Mouse (Mus musculus): Measurements from ENCODE around the gene Scd2. TPM values are rescaled to one million over a fixed set of nuclear protein-coding genes. Genes with fewer than 3 reads are reported as not detected.
A peak's percentile ranks its signal among the peaks of the same experiment; 100 is the strongest.
"Not testable (repeated sequence)": the region's sequence is repeated elsewhere in the genome, so short reads cannot be mapped to it uniquely, and the experiment has no call there.

Scd2 gene
- 10 to 100 TPM; 55.2 to 56.7 TPM for total RNA-seq (2021)
- long read RNA-seq, experiment 1, full-length matches to known transcripts: 51 of 70 reads
- long read RNA-seq, experiment 1, partial matches to known transcripts: 9 of 70 reads
- long read RNA-seq, experiment 1, other reads (novel, unspliced or antisense): 10 of 70 reads
- long read RNA-seq, experiment 2, full-length matches to known transcripts: 42 of 54 reads
- long read RNA-seq, experiment 2, partial matches to known transcripts: 4 of 54 reads
- long read RNA-seq, experiment 2, other reads (novel, unspliced or antisense): 8 of 54 reads

- DNase-seq: no peak
Observed at GRCm38 (mm10) chr19:44292941-44293768, at the start of gene Scd2. Gene Scd2 (plus strand): TSS chr19:44293674.

DNA sequence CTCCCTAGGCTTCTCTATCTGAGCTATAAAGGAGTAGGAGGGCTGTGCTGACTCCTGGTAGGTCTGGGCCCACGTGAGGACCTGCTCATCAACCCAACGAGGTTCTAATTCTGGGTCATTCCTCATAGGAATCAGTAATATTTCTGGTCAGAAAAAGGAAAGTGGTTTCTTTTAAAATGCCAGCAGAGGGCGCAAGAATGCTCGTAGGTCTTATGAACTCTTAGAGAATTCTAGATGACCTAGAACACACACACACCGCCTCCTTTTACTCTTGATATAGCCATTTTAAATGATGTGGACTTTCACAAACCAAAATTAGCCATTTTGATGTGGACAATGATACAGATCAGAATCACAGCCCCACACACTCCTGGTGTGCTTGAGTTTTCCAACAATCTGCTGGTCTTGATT, 47.7 kb upstream of the Scd2 start:
- DNase-seq: peak; percentile 34

GRCm38 (mm10) chr19:44246341-44246911, 47.0 kb upstream of the Scd2 start:
- DNase-seq: no peak

GRCm38 (mm10) chr19:44247281-44248080, 46.0 kb upstream of the Scd2 start:
- no peak for DNase-seq

- DNase-seq: peak; percentile 91
Observed at GRCm38 (mm10) chr19:44248081-44248853, 45.2 kb upstream of the Scd2 start.

DNA sequence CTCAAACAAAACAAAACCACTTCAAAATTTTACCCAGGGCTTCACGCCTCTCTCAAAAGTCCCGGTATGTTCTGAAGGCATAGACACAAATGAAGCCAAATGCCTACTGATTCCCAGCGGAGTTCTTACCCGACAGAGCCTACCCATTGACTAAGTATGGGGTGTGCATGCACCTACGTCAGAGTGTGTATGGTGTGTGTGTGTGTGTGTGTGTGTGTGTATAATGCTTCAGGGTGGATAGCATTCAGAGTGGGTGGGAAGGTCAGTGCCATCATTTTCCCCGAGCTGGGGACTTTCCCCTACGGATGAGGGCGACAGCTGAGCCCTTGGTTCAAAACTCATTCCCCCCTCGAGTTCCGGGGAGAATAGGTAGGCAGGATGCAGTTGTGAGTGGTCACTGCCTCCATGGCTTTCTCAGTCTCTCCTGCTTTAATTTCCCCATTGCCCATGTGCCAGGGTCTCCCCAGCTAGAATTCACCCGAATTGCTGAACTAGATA, 44.6 kb upstream of the Scd2 start:
- DNase-seq: no peak

DNA sequence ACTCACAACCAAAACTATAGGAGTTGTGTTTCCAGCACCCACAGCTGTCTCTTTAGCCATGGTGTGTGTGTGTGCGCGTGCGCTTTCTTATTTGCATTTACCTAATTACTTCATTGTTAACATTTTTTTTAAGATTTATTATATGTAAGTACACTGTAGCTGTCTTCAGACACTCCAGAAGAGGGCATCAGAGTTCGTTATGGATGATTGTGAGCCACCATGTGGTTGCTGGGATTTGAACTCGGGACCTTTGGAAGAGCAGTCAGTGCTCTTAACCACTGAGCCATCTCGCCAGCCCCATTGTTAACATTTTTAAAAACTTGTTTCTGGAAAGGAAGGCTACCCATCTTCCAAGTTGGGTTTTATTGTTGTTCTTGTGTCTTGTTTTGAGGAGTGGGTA, 42.3 kb upstream of the Scd2 start:
- DNase-seq: not testable (repeated sequence)

- DNase-seq: no peak
Observed at GRCm38 (mm10) chr19:44251936-44252558, 41.4 kb upstream of the Scd2 start.

DNA sequence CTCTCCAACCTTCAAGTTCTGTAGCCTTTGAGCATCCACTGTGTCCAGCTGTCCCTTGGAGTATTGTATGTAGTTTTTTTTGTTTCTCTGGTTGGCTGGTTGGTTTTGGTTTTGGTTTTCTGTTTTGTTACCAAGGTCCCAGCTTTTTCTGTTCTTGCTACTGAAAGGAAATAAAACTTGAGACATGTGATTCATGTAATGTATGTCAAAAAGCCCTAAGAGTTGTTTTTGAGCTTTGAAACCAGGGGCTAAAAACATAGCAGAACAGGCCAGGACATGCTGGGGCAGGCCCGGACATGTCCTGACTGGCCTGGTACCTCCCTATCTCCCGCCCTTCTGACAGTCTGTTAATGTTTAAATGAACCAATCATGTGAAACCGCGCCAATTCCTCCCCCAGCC, 39.4 kb upstream of the Scd2 start:
- not testable (repeated sequence) for DNase-seq

- no peak for DNase-seq
Observed at GRCm38 (mm10) chr19:44257377-44257966, 36.0 kb upstream of the Scd2 start.

- DNase-seq: no peak
Observed at GRCm38 (mm10) chr19:44259484-44259883, 34.0 kb upstream of the Scd2 start.

GRCm38 (mm10) chr19:44260487-44260886, 33.0 kb upstream of the Scd2 start:
- no peak for DNase-seq

- no peak for DNase-seq
Observed at GRCm38 (mm10) chr19:44261774-44262173, 31.7 kb upstream of the Scd2 start.

GRCm38 (mm10) chr19:44263581-44263980, 29.9 kb upstream of the Scd2 start:
- no peak for DNase-seq

DNA sequence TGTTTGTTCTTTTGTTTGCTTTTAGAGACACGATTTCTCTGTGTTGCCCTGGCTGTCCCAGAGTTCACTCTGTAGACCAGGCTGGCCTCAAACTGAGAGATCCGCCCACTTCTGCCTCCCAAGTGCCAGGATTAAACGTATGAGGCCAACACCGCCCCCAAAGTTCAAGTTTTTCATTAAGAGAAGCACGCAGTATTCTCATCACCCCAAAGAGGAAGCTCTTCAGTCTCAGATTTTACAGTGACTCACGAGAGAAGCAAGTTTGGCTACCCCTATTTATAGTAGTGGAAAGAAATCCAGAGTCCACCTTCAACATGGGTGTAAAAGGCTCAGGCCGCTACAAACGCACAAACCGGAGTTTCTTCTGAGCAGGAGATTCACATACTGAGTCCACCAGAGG, 29.2 kb upstream of the Scd2 start:
- no peak for DNase-seq

DNA sequence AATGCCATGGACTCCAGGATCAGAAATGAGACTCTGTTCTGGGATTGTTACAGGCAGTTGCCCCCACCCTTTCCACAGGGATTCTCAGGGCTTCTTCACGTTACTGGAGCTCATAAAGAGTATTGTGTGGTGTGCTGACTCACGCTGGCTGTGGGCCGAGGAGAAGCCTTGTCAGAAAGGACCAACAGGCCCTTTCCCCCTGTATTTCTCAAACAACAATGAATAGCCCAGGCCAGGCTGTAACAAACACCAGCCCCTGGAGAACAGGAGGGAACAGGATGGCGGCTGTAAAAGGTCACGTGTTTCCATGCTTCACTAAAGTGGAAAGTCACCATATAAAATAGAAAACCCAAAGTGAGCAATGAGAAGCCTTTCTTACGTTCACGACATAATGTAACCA, 28.2 kb upstream of the Scd2 start:
- peak; percentile 20 for DNase-seq

GRCm38 (mm10) chr19:44265911-44266337, 27.6 kb upstream of the Scd2 start:
- no peak for DNase-seq

- no peak for DNase-seq
Observed at GRCm38 (mm10) chr19:44266458-44266823, 27.0 kb upstream of the Scd2 start.

GRCm38 (mm10) chr19:44266824-44267498, 26.5 kb upstream of the Scd2 start:
- peak; percentile 78 for DNase-seq

GRCm38 (mm10) chr19:44267499-44268002, 25.9 kb upstream of the Scd2 start:
- no peak for DNase-seq

All from gastrocnemius, postnatal 10 days (tissue).